Mouse (Mus musculus): ENCODE measurements around the gene Gm6760. TPM values are rescaled to one million over a fixed set of nuclear protein-coding genes. Genes with fewer than 3 reads are reported as not detected.

The Gm6760 gene
- not detected in 4 replicates for total RNA-seq (2023)

DNA sequence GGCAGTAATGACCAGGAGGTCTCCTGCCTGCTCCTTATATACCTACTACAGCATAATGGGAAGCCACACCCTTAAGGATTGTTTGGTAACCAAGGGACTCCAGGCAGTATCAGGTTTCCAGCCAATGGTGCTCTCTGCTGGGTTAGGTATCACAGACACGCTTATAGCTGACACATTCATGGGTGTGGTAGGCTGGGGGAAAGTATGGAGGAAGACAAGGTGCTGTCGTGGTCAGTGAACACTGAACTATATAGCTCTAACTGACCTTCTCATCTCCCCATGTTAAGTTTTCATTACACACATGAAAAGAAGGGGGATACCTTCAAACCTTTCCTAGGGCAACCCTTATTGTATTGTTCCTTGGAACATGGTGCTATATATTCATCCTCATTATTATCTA lies at the start of gene Gm6760:
Gene Gm6760 (minus strand): TSS at position 101 of the 400 bp plus-strand sequence.

DNA sequence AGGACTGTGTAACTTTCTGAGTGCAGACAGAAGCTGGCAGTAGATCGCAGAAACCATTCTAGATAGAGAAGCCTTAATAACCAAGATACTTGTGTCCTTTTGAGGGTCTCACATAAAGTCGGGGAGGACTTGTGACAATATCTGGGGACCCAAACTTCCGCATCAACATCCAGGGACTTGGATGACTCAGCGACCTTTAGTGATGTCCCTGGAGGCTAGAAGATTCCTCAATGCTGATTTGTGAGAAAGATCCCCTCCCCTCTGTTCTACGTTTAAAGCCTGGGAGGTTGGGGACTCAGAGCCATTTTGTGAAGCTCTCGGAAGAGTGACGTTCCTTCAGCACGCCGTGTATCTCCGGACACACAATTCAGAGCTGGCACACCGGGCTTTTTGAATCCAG lies 21.2 kb upstream of the Gm6760 start, which contains the start of gene 3830417A13Rik:
Gene 3830417A13Rik (plus strand): TSS at position 301 of the 400 bp plus-strand sequence.

Other genes with a start within 250 kb of the Gm6760 start
- not detected in 4 replicates for gene 3830417A13Rik, start 21.4 kb upstream of the Gm6760 start, total RNA-seq (2023)
- gene Slitrk4, start 124.8 kb upstream of the Gm6760 start, total RNA-seq (2023) = not detected in 4 replicates

All from B cell, adult 62 days (primary cell).